Mouse (Mus musculus): ENCODE results near the gene Adamts4. TPM values are rescaled to one million over a fixed set of nuclear protein-coding genes. Genes with fewer than 3 reads are reported as not detected.
A peak's percentile ranks its signal among the peaks of the same experiment; 100 is the strongest.

Gene Adamts4
- polyA plus RNA-seq, 1 experiment, result 4.6 TPM

DNA sequence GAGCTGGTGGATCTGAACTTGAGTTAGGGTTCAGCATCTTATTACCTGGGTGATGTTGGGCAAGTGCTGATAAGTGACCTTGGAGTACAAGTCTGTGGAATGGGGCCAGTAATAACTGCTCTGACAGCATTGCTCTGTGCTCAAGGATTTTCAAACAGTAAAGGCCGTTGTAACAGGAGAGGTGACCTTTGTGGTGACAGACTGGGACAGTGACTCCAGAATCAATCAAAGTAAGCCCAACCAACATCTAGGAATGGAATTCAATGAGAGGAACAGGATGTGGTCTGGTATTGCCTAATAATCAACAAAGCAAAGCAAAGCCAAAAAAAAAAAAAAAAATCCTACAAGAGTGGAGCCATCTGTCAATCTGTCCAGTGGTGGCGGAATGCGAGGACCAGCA is 10.1 kb downstream of the Adamts4 start:
- no peak for DNase-seq (ENCODE audit: low read depth)
- TF ChIP-seq CTCF (IDR thresholded peaks at IDR 0.05; ENCODE audit: borderline replicate concordance, extremely low read depth, insufficient read depth, insufficient read length) (no peak), POLR2A (IDR thresholded peaks at IDR 0.05; ENCODE audit: borderline replicate concordance, extremely low read depth, insufficient read depth, insufficient read length, poor library complexity, severe bottlenecking) (no peak)

DNA sequence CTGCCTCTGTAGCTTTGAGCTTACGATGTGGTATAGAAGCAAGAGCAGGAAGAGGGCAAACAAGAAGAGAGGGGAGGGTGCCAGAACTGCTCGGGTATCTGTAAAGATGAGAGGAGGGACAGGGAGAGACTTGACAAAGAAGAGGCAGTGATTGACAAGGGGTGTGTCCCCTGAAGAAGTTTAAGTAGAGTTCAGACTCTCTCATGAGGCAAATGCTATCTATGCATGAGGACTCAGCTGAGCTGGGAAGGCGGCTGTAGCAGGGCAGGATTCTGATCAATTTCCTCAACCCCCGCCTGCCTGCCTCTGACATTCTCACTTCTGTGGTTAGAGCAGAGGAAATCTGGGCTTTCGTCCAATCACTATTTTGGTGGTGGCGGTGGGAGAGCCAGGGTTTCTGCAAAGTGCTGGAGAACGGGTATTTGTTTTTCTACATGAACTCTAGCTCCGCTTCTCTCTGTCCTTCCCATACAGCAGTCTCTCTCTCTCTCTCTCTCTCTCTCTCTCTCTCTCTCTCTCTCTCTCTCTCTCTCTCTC is 12.4 kb downstream of the Adamts4 start:
- DNase-seq (ENCODE audit: low read depth), result peak; percentile 94
- TF ChIP-seq CTCF (IDR thresholded peaks at IDR 0.05; ENCODE audit: borderline replicate concordance, extremely low read depth, insufficient read depth, insufficient read length), result no peak
- no peak for TF ChIP-seq POLR2A (IDR thresholded peaks at IDR 0.05; ENCODE audit: borderline replicate concordance, extremely low read depth, insufficient read depth, insufficient read length, poor library complexity, severe bottlenecking)

DNA sequence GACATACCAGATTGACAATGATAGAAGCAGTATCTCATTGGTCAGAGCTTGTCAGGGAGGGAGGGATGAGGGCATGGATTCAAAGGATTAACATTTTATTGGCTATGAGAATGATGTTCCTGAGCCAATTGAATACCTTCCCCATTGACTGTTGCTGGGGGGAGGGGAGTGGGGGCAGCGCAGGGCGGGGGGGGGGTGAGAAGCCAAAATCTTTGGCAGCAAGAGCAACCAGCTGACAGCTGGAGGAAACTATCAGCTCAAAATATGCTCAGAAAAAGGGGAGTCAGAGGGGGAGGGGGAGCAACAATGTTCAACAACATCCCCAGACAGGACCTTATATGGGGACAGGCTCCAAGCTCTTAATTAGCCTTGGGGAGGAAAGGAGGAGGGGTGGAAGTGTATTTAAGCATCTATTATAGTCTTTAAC is 13.0 kb downstream of the Adamts4 start:
- DNase-seq (ENCODE audit: low read depth), result peak; percentile 96
- TF ChIP-seq CTCF (IDR thresholded peaks at IDR 0.05; ENCODE audit: borderline replicate concordance, extremely low read depth, insufficient read depth, insufficient read length) (no peak), POLR2A (IDR thresholded peaks at IDR 0.05; ENCODE audit: borderline replicate concordance, extremely low read depth, insufficient read depth, insufficient read length, poor library complexity, severe bottlenecking) (no peak)

GRCm38 (mm10) chr1:171263666-171264461 is 13.6 kb downstream of the Adamts4 start:
- no peak for DNase-seq (ENCODE audit: low read depth)
- no peak for TF ChIP-seq POLR2A (IDR thresholded peaks at IDR 0.05; ENCODE audit: borderline replicate concordance, extremely low read depth, insufficient read depth, insufficient read length, poor library complexity, severe bottlenecking)
- no peak for TF ChIP-seq CTCF (IDR thresholded peaks at IDR 0.05; ENCODE audit: borderline replicate concordance, extremely low read depth, insufficient read depth, insufficient read length)

GRCm38 (mm10) chr1:171265971-171266744 is 15.9 kb downstream of the Adamts4 start:
- DNase-seq (ENCODE audit: low read depth), result no peak
- TF ChIP-seq POLR2A (IDR thresholded peaks at IDR 0.05; ENCODE audit: borderline replicate concordance, extremely low read depth, insufficient read depth, insufficient read length, poor library complexity, severe bottlenecking) (no peak), CTCF (IDR thresholded peaks at IDR 0.05; ENCODE audit: borderline replicate concordance, extremely low read depth, insufficient read depth, insufficient read length) (no peak)

GRCm38 (mm10) chr1:171268341-171268740 is 18.1 kb downstream of the Adamts4 start:
- TF ChIP-seq POLR2A (IDR thresholded peaks at IDR 0.05; ENCODE audit: borderline replicate concordance, extremely low read depth, insufficient read depth, insufficient read length, poor library complexity, severe bottlenecking), result no peak
- no peak for TF ChIP-seq CTCF (IDR thresholded peaks at IDR 0.05; ENCODE audit: borderline replicate concordance, extremely low read depth, insufficient read depth, insufficient read length)

GRCm38 (mm10) chr1:171269848-171270572 is 19.8 kb downstream of the Adamts4 start, which contains the start of gene B4galt3:
Gene B4galt3 (plus strand): TSS chr1:171270328.
- DNase-seq (ENCODE audit: low read depth), result peak; percentile 96

More at GRCm38 (mm10) chr1:171268341-171268740, 18.1 kb downstream of the Adamts4 start:
- DNase-seq (ENCODE audit: low read depth), result no peak

DNA sequence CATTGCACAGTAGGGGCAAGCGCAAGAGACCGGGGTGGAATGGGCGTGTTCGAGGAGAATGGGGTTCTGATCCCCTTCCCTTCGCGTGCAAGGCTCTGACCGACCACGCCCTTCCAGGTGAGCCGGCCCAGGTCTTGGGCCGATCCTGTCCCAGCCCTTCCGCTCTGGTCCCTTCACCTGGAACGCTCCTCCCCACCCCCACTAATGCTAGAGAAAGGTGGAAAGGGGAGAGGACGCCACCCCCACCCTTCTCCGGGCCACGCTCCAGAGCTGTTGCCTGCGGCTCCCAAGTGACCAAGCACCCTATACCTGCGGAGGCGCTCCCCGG is 20.3 kb downstream of the Adamts4 start:
- TF ChIP-seq CTCF (IDR thresholded peaks at IDR 0.05; ENCODE audit: borderline replicate concordance, extremely low read depth, insufficient read depth, insufficient read length) (no peak), POLR2A (IDR thresholded peaks at IDR 0.05; ENCODE audit: borderline replicate concordance, extremely low read depth, insufficient read depth, insufficient read length, poor library complexity, severe bottlenecking) (no peak)
- no peak for DNase-seq (ENCODE audit: low read depth)

More at GRCm38 (mm10) chr1:171269848-171270572, 19.8 kb downstream of the Adamts4 start, which contains the start of gene B4galt3:
- TF ChIP-seq CTCF (IDR thresholded peaks at IDR 0.05; ENCODE audit: borderline replicate concordance, extremely low read depth, insufficient read depth, insufficient read length) (no peak), POLR2A (IDR thresholded peaks at IDR 0.05; ENCODE audit: borderline replicate concordance, extremely low read depth, insufficient read depth, insufficient read length, poor library complexity, severe bottlenecking) (peak; percentile 87; the same call in 1 of the 2 replicates)

DNA sequence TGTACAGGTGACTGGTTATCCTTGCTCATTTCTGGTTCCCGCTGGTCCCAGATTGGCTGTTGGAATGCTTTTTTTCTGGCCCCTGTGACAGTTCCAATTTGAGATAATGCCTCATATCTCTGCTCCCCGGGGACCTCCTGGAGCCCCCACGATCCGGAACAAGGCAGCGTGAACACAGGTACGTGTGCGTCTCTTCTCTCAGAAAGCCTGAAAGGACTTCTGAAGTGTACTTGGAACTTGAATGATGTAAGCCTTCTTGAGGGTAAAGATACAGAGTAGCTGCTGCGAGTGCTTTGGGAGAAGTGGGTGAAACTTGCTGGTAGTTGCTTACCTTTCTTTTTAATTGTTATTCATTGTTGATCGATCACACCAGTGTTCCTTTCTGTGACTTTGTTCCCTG is 21.0 kb downstream of the Adamts4 start:
- no peak for DNase-seq (ENCODE audit: low read depth)

GRCm38 (mm10) chr1:171271622-171272021 is 21.4 kb downstream of the Adamts4 start:
- no peak for DNase-seq (ENCODE audit: low read depth)
- 0 out of 2 replicates have a peak, but pooled peaks have one; percentile 1 for TF ChIP-seq CTCF (IDR thresholded peaks at IDR 0.05; ENCODE audit: borderline replicate concordance, extremely low read depth, insufficient read depth, insufficient read length)
- TF ChIP-seq POLR2A (IDR thresholded peaks at IDR 0.05; ENCODE audit: borderline replicate concordance, extremely low read depth, insufficient read depth, insufficient read length, poor library complexity, severe bottlenecking), result no peak

More for the DNA sequence above, 21.0 kb downstream of the Adamts4 start:
- TF ChIP-seq CTCF (IDR thresholded peaks at IDR 0.05; ENCODE audit: borderline replicate concordance, extremely low read depth, insufficient read depth, insufficient read length) (no peak), POLR2A (IDR thresholded peaks at IDR 0.05; ENCODE audit: borderline replicate concordance, extremely low read depth, insufficient read depth, insufficient read length, poor library complexity, severe bottlenecking) (no peak)

Data from brain, embryonic 14.5 days (tissue).